Mouse (Mus musculus) erythroblast, embryonic 14.5 days (primary cell): ENCODE results near the gene Gm498.

Experiments used
- GATA1 ChIP-seq: IDR thresholded peaks from 2 replicates; pipeline ENCODE4 v1.6.1; 2012; ENCODE audit warnings: low read length, inconsistent platforms, mixed read lengths
- TAL1 ChIP-seq: IDR thresholded peaks from 3 replicates; pipeline ENCODE4 v1.6.1; 2012; ENCODE audit warnings: low read length, inconsistent platforms, mixed read lengths

DNA sequence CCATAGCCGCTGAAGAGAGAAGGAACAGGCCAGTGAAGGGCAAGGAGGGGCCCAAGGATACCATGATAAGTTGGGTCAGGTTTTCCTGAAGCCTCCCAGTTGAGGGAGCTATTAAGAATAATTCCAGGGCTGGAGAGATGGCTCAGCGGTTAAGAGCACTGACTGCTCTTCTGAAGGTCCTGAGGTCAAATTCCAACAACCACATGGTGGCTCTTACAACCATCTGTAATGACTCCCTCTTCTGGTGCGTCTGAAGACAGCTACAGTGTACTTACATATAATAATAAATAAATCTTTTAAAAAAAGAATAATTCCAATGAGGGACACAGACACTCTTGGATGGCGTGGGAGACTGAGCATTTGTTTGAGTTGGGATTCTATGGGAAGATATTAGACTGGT is 47.4 kb upstream of the Gm498 start:
- TF ChIP-seq GATA1 = no peak
- no peak for TF ChIP-seq TAL1
